Mouse (Mus musculus) ES-Bruce4 (cell line): ENCODE data around the gene Nradd.

Experiments used
- CTCF ChIP-seq: IDR thresholded peaks from one replicate; pipeline ENCODE4 v1.8.1; 2011; ENCODE audit warnings: low read depth, low read length
- POLR2A ChIP-seq: IDR thresholded peaks from one replicate; pipeline ENCODE4 v1.8.1; 2011; ENCODE audit warnings: low read length; ENCODE audit not compliant: insufficient read depth

GRCm38 (mm10) chr9:110660856-110661612 lies 36.8 kb upstream of the Nradd start:
- TF ChIP-seq CTCF (no peak), POLR2A (no peak)
